ENCODE assay signal across 7 mouse cellular contexts in the genomic region with DNA sequence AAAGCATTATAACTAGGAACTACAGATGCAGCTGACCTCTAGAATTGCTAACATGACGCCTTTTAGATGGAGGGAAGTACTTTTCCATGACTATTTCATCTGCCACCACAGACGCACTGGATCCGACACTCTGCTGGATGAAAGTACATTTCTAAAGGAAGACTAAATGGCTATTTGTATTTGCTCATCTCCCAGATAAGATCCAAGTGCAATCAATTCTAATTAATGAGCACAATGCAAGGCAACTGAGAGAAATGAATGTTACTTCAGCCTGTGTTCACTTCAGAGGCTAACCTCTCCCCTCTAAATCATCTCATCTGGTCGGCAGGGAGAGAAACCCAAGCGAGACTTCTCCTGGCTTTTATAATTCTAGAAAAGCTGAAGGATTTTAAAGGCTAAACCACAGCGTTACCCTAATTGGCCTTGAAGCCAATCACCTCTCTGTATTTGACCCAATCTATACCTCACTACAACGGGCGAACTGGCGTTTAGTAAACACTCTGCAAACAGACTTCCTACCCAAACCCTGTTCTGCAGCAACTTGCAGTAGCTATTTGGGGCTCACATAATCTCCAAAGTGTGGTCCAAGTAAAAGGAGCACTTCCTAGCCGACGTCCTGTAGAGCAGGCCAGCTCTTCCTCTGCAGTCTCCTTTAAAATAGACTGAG. TPM values are rescaled to one million over a fixed set of nuclear protein-coding genes. Genes with fewer than 3 reads are reported as not detected.
DNase-seq lines count a peak whose midpoint lies in the region; ATAC-seq and TF ChIP-seq lines count a peak whose summit lies in the region.

No protein-coding gene starts in this region.

- peak; percentile 37 for ATAC-seq in erythroblast, adult 5-6 weeks (replicated peaks; ENCODE audit: low FRiP score, poor library complexity, severe bottlenecking)
- no peak for ATAC-seq in limb, embryonic 12.5 days (ENCODE audit: insufficient number of reproducible peaks, insufficient read depth, low FRiP score, low TSS enrichment, low read depth)

- DNase-seq in spleen, adult 2 months (ENCODE audit: low read depth in 1 of 2, low spot score in 2 of 2): no peak
- no peak for DNase-seq in spleen, adult 18-20 months
- no peak for DNase-seq in adrenal gland, postnatal 10 days
- no peak for DNase-seq in cerebellum, adult 11-12 months

- peak overlapping the region; percentile 74 for H3K9ac ChIP-seq in limb, embryonic 12.5 days (replicated peaks)

- peak overlapping the region; percentile 93 for H3K4me3 ChIP-seq in spleen, adult 2 months (ENCODE audit: extremely low read depth, insufficient read depth, insufficient read length)
- H3K4me3 ChIP-seq in limb, embryonic 12.5 days (replicated peaks): peak overlapping the region; percentile 54
- H3K4me3 ChIP-seq in olfactory bulb, adult 2 months (ENCODE audit: insufficient read depth, low read depth, low read length): peak overlapping the region; percentile 87

- no peak for TF ChIP-seq POLR2A in spleen, adult 2 months (IDR thresholded peaks at IDR 0.05; ENCODE audit: low read depth, low read length)
- TF ChIP-seq POLR2A in olfactory bulb, adult 2 months (IDR thresholded peaks at IDR 0.05; ENCODE audit: insufficient read depth, low read depth, low read length): no peak

- peak overlapping the region; percentile 61 for H3K4me2 ChIP-seq in limb, embryonic 12.5 days

- peak overlapping the region; percentile 82 for H3K27ac ChIP-seq in spleen, adult 2 months (ENCODE audit: insufficient read depth, low read length)
- peak overlapping the region; percentile 85 for H3K27ac ChIP-seq in limb, embryonic 12.5 days
- no peak overlapping the region for H3K27ac ChIP-seq in olfactory bulb, adult 2 months (ENCODE audit: insufficient read depth, low read depth, low read length)

- 7% methylated on average over 11 of the region's 11 CpGs for WGBS in spleen, adult 2 months
- 16% methylated on average over 11 of the region's 11 CpGs for WGBS in limb, embryonic 12.5 days
- 4% methylated on average over 11 of the region's 11 CpGs for WGBS in olfactory bulb, adult 2 months

- TF ChIP-seq CTCF in spleen, adult 2 months (IDR thresholded peaks at IDR 0.05; ENCODE audit: extremely low read depth, insufficient read depth, insufficient read length, insufficient replicate concordance): no peak
- TF ChIP-seq CTCF in olfactory bulb, adult 2 months (IDR thresholded peaks at IDR 0.05; ENCODE audit: insufficient read depth, low read depth, low read length): no peak

- no peaks in the 10 kb centered on the region for H3K9me3 ChIP-seq in limb, embryonic 12.5 days

- H3K4me1 ChIP-seq in spleen, adult 2 months (ENCODE audit: control insufficient read depth, insufficient read depth, insufficient read length): no peaks in the 10 kb centered on the region
- peaks cover 9% of the 10 kb centered on the region; the same call in 1 of the 2 replicates for H3K4me1 ChIP-seq in limb, embryonic 12.5 days (replicated peaks)
- H3K4me1 ChIP-seq in olfactory bulb, adult 2 months (ENCODE audit: control insufficient read depth, insufficient read depth, low read length): no peaks in the 10 kb centered on the region

- H3K27me3 ChIP-seq in spleen, adult 2 months (ENCODE audit: control insufficient read depth, insufficient read depth, low read length): no peaks in the 10 kb centered on the region
- H3K27me3 ChIP-seq in limb, embryonic 12.5 days: no peaks in the 10 kb centered on the region

- H3K36me3 ChIP-seq in spleen, adult 2 months (ENCODE audit: control insufficient read depth, insufficient read depth, low read length): peaks cover 11% of the 10 kb centered on the region
- peaks cover 26% of the 10 kb centered on the region for H3K36me3 ChIP-seq in limb, embryonic 12.5 days

RNA-seq across cellular contexts. Expression of a gene that starts 0.7 kb away (rescaled TPM):
- 2.0 and 2.1 TPM in 2 replicates for polyA plus RNA-seq in spleen, adult 2 months (2012; rRNA removed)
- total RNA-seq in erythroblast, adult 5-6 weeks (2015; ENCODE audit: low replicate concordance): 13.0 and 19.2 TPM in 2 replicates
- 13.5 and 21.0 TPM in 2 replicates for total RNA-seq in erythroblast, adult 5-6 weeks (2017; ENCODE audit: low replicate concordance)
- 46.6 and 49.1 TPM in 2 replicates for polyA plus RNA-seq in limb, embryonic 12.5 days (2016; fragmentation: Nextera tagmentation; extraction: Ambion mirVana)
- polyA plus RNA-seq in olfactory bulb, adult 2 months (2012; ENCODE audit: insufficient read depth, insufficient read length, low replicate concordance, missing spikeins): not detected in 2 replicates
- total RNA-seq in adrenal gland, postnatal 10 days (2021): 10 to 100 TPM; 16.0 to 23.4 TPM
